Mouse (Mus musculus) heart, embryonic 13.5 days (tissue): ENCODE results near the gene Gm20449. TPM values are rescaled to one million over a fixed set of nuclear protein-coding genes. Genes with fewer than 3 reads are reported as not detected.

ENCODE experiments used
- ATAC-seq: fragments of 200-750 bp; cut with Nextera tagmentation; 2 replicates; pipeline ENCODE4 v1.8.0; 2017; ENCODE audit warnings: moderate TSS enrichment; ENCODE audit not compliant: insufficient number of reproducible peaks, low FRiP score, low TSS enrichment; ENCODE audit errors: extremely low read depth
- H3K27ac ChIP-seq: fragments of 300-500 bp; sonication (generic); replicated peaks from 2 replicates; pipeline ENCODE4 v1.5.1; 2015; ENCODE audit warnings: moderate library complexity, mild to moderate bottlenecking, inconsistent platforms
- H3K27me3 ChIP-seq: fragments of 300-500 bp; sonication (generic); replicated peaks from 2 replicates; pipeline ENCODE4 v1.6.1; 2015; ENCODE audit warnings: mild to moderate bottlenecking, inconsistent platforms
- H3K36me3 ChIP-seq: fragments of 300-500 bp; sonication (generic); 2 replicates; pipeline ENCODE4 v1.6.1; 2015; ENCODE audit warnings: mild to moderate bottlenecking, inconsistent platforms
- H3K4me1 ChIP-seq: fragments of 300-500 bp; sonication (generic); 2 replicates; pipeline ENCODE4 v1.6.1; 2015; ENCODE audit warnings: inconsistent platforms
- H3K4me2 ChIP-seq: fragments of 300-500 bp; sonication (generic); 2 replicates; pipeline ENCODE4 v1.6.1; 2015; ENCODE audit warnings: inconsistent platforms, mild to moderate bottlenecking, moderate library complexity
- H3K4me3 ChIP-seq: fragments of 300-500 bp; sonication (generic); 2 replicates; pipeline ENCODE4 v1.5.1; 2015; ENCODE audit warnings: moderate library complexity, mild to moderate bottlenecking, inconsistent platforms
- H3K9ac ChIP-seq: fragments of 300-500 bp; sonication (generic); 2 replicates; pipeline ENCODE4 v1.6.1; 2015; ENCODE audit warnings: inconsistent platforms, mild to moderate bottlenecking, moderate library complexity
- H3K9me3 ChIP-seq: fragments of 300-500 bp; sonication (generic); 2 replicates; pipeline ENCODE4 v1.6.1; 2016; ENCODE audit warnings: inconsistent platforms
- WGBS: fragments of 180-500 bp; shearing (Covaris S2); methylation state at CpG from one replicate; pipeline ENCODE4 v1.1.7; 2015; ENCODE audit warnings: mixed read lengths; 5-methylcytosine and 5-hydroxymethylcytosine counted together
- polyA plus RNA-seq: library from polyadenylated mRNA; unstranded; fragments of >200 nt; fragmentation: Nextera tagmentation; extraction: Ambion mirVana; gene quantifications from 2 replicates; pipeline ENCODE4 v1.2.1, GENCODE M21; 2015

The Gm20449 gene
- polyA plus RNA-seq, 1 experiment from 2014 or later, result 0.09 TPM

DNA sequence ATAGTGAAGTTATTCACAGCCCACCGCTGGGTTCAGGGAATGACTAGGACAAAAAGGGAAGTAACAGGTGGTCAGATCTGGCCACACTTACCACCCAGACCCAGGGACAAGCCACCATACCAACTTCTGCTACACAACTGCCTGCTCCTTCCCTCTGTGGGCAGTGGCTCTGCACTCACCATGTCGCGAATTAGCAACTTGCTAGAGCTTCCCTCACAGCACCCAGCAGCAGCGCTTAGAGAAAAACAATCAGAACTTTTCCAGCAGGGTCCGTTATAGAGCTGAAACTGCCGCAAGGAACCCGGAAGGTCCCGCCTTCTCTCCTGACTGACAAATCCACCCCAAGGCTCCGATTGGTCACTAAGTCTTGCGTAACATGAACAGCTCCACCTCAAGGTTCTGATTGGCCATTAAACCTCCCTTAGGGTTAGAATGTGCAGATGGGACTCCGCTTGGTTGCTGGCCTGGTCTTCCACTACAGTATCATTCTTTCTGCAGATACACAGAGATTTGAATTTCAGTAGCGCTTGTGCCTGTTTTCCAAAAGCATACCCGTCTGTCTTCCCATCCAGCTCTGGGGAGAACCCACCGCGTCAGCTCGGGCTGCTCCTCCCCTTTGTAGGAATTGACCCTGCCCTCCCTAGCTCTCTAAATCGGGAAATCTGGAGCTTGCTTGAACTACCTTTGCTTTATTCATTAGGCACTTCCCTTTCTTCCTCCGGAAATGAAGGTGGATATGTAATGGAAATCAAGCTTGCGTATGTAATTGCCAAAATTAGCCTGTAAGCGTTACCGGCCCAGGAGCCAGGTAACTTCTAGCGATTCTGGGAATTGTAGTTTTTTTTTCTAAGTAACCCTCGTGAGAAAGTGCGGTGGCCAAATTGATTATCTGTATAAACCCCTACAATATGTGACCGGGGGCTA lies 105.9 kb downstream of the Gm20449 start, which contains the start of gene AI987944:
Gene AI987944, minus strand, starts transcription at position 332 of the 924 bp plus-strand sequence.
- Histone ChIP-seq H3K9me3 (no peaks in the 10 kb centered on the region), H3K4me3 (peak within 1 kb of the TSS; percentile 78), H3K27me3 (no peaks in the 10 kb centered on the region), H3K4me2 (peak within 1 kb of the TSS; percentile 74), H3K36me3 (no peaks in the 10 kb centered on the region), H3K27ac (peak within 1 kb of the TSS; percentile 72), H3K4me1 (peaks cover 6% of the 10 kb centered on the region), H3K9ac (peak within 1 kb of the TSS; percentile 85)
- under 1% methylated on average over 25 of the region's 25 CpGs for WGBS
- peak; percentile 94 for ATAC-seq

Other genes with a start within 250 kb of the Gm20449 start
- gene AI987944, start 106.0 kb downstream of the Gm20449 start, polyA plus RNA-seq, result 9.2 and 10.3 TPM in 2 replicates
- 0.15 and 0.19 TPM in 2 replicates for gene Vmn2r57, start 50.7 kb downstream of the Gm20449 start, polyA plus RNA-seq
- gene AW146154, start 473 bp upstream of the Gm20449 start, polyA plus RNA-seq, result 5.4 and 6.0 TPM in 2 replicates
- gene Gm6871, start 74.2 kb upstream of the Gm20449 start, polyA plus RNA-seq, result not detected in 2 replicates
- 5.5 TPM in 2 replicates for gene 2610021A01Rik, start 99.8 kb upstream of the Gm20449 start, polyA plus RNA-seq
- gene Zfp788, start 133.8 kb upstream of the Gm20449 start, polyA plus RNA-seq, result 5.0 and 5.7 TPM in 2 replicates